Mouse (Mus musculus) heart, embryonic 10.5 days (tissue): ENCODE data around the gene Cdh5. TPM values are rescaled to one million over a fixed set of nuclear protein-coding genes. Genes with fewer than 3 reads are reported as not detected.
A peak's percentile ranks its signal among the peaks of the same experiment; 100 is the strongest.

ENCODE experiments used
- DNase-seq: peaks from one replicate; pipeline ENCODE4 v3.0.0-alpha.2; 2017; ENCODE audit warnings: low spot score
- H3K27ac ChIP-seq: fragments of 300-500 bp; sonication (generic); 2 replicates; pipeline ENCODE4 v1.5.1; 2016; ENCODE audit warnings: mild to moderate bottlenecking
- H3K27me3 ChIP-seq: fragments of 300-500 bp; sonication (generic); 2 replicates; pipeline ENCODE4 v1.6.1; 2016; ENCODE audit warnings: mild to moderate bottlenecking; ENCODE audit not compliant: poor library complexity, insufficient read depth, severe bottlenecking
- H3K36me3 ChIP-seq: fragments of 300-500 bp; sonication (generic); 2 replicates; pipeline ENCODE4 v1.6.1; 2016; ENCODE audit warnings: mild to moderate bottlenecking, moderate library complexity
- H3K4me1 ChIP-seq: fragments of 300-500 bp; sonication (generic); 2 replicates; pipeline ENCODE4 v1.6.1; 2016; ENCODE audit warnings: mild to moderate bottlenecking
- H3K4me3 ChIP-seq: fragments of 300-500 bp; sonication (generic); 2 replicates; pipeline ENCODE4 v1.5.1; 2016; ENCODE audit warnings: mild to moderate bottlenecking, moderate library complexity
- H3K9me3 ChIP-seq: fragments of 300-500 bp; sonication (generic); 2 replicates; pipeline ENCODE4 v1.6.1; 2016; ENCODE audit warnings: mild to moderate bottlenecking, moderate library complexity
- WGBS: fragments of 180-500 bp; shearing (Covaris S2); methylation state at CpG from one replicate; pipeline ENCODE4 v1.1.7; 2016; 5-methylcytosine and 5-hydroxymethylcytosine counted together
- polyA plus RNA-seq: library from polyadenylated mRNA; unstranded; fragments of >200 nt; fragmentation: Nextera tagmentation; extraction: Ambion mirVana; gene quantifications from 2 replicates; pipeline ENCODE4 v1.2.1, GENCODE M21; 2016

Gene Cdh5
- polyA plus RNA-seq, 1 experiment from 2014 or later: 34.1 TPM

- Histone ChIP-seq H3K27ac (no peak overlapping the region), H3K36me3 (no peaks in the 10 kb centered on the region), H3K27me3 (no peaks in the 10 kb centered on the region), H3K4me1 (peaks cover 7% of the 10 kb centered on the region; the same call in 1 of the 2 replicates), H3K4me3 (no peak overlapping the region), H3K9me3 (no peaks in the 10 kb centered on the region)
- no peak for DNase-seq
- WGBS: 73% methylated on average over 6 of the region's 6 CpGs
Observed at GRCm38 (mm10) chr8:104190777-104191468, 89.5 kb downstream of the Cdh5 start.

GRCm38 (mm10) chr8:104191496-104191895 lies 90.1 kb downstream of the Cdh5 start:
- H3K36me3 ChIP-seq: no peaks in the 10 kb centered on the region
- H3K4me1 ChIP-seq: peaks cover 7% of the 10 kb centered on the region; the same call in 1 of the 2 replicates
- 25% methylated on average over 11 of the region's 11 CpGs for WGBS
- no peaks in the 10 kb centered on the region for H3K9me3 ChIP-seq
- peak; percentile 76 for DNase-seq
- H3K27ac ChIP-seq: no peak overlapping the region
- H3K27me3 ChIP-seq: no peaks in the 10 kb centered on the region
- no peak overlapping the region for H3K4me3 ChIP-seq

Other genes with a start within 250 kb of the Cdh5 start
- 0.07 and 0.23 TPM in 2 replicates for gene Bean1, start 68.8 kb downstream of the Cdh5 start, polyA plus RNA-seq
- 13.0 and 17.3 TPM in 2 replicates for gene Tk2, start 146.9 kb downstream of the Cdh5 start, polyA plus RNA-seq
- 31.1 and 36.2 TPM in 2 replicates for gene Cklf, start 149.2 kb downstream of the Cdh5 start, polyA plus RNA-seq
- gene Cmtm2a, start 191.6 kb downstream of the Cdh5 start, polyA plus RNA-seq: not detected in 2 replicates
- not detected in 2 replicates for gene Gm45711, start 208.5 kb downstream of the Cdh5 start, polyA plus RNA-seq
- gene Cmtm1, start 208.5 kb downstream of the Cdh5 start, polyA plus RNA-seq: not detected in 2 replicates
- not detected in 2 replicates for gene Gm11020, start 219.9 kb downstream of the Cdh5 start, polyA plus RNA-seq
- not detected in 2 replicates for gene Cmtm2b, start 220.6 kb downstream of the Cdh5 start, polyA plus RNA-seq
- gene Cmtm3, start 237.8 kb downstream of the Cdh5 start, polyA plus RNA-seq: 86.9 and 103 TPM in 2 replicates